Comparison of ENCODE assay signal across 15 mouse cellular contexts in the genomic region with DNA sequence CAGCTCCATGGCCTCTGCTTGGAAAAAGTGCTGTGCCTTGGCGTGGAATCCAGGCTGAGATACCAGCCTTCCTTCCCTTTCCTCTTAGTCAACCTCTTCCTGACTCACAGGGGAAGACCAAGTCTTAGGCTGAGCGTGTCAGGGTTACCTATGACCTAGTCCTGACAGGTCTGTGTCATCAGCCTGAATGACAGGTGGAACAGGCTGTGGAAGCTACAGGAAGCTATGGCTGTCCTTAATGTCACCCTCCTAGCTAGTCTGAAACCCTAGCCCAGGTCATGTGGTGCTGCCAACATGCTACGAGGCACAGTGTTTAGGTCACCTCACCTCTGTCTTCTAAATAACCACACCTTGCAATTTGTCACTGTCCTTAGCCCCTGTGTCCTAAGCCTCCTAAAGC.
"Had no signal": no experiment of that assay in that cellular context is flagged by ENCODE, and none has a peak within 500 bp of the region (broad histone marks: within the 10 kb centered on the region; RNA-seq: fewer than 3 reads in every experiment).

No protein-coding gene starts in this region.

- H3K4me3 ChIP-seq: neural tube, embryonic 13.5 days; neural tube, embryonic 15.5 days; stomach, embryonic 15.5 days had no signal

- H3K4me1 ChIP-seq: neural tube, embryonic 13.5 days; neural tube, embryonic 15.5 days; stomach, embryonic 15.5 days had no signal

- H3K9me3 ChIP-seq: neural tube, embryonic 13.5 days; neural tube, embryonic 15.5 days; stomach, embryonic 15.5 days had no signal

- H3K27ac ChIP-seq: neural tube, embryonic 13.5 days; neural tube, embryonic 15.5 days; stomach, embryonic 15.5 days had no signal

- H3K27me3 ChIP-seq: neural tube, embryonic 13.5 days; neural tube, embryonic 15.5 days; stomach, embryonic 15.5 days had no signal

- H3K36me3 ChIP-seq: neural tube, embryonic 13.5 days; neural tube, embryonic 15.5 days; stomach, embryonic 15.5 days had no signal

- H3K4me2 ChIP-seq: neural tube, embryonic 13.5 days; neural tube, embryonic 15.5 days; stomach, embryonic 15.5 days had no signal

- DNase-seq: retina, postnatal 1 day; right cerebral cortex, adult 18-20 months; right cerebral cortex, postnatal 14 days; right cerebral cortex, postnatal 25 days; right cerebral cortex, postnatal 4 days; spleen, adult 18-20 months; thymus, adult 18-20 months; thymus, adult 2 months; thymus, postnatal 14 days; thymus, postnatal 25 days; thymus, postnatal 36 days; thymus, postnatal 4 days had no signal

- H3K9ac ChIP-seq: neural tube, embryonic 13.5 days; neural tube, embryonic 15.5 days; stomach, embryonic 15.5 days had no signal
